Mouse (Mus musculus) E14TG2a.4 (cell line): ENCODE results near the gene Thsd7a.

Experiments used
- CTCF ChIP-seq: conservative IDR thresholded peaks from 2 replicates; pipeline ENCODE4 v1.5.1; 2014; ENCODE audit warnings: low read length
- NANOG ChIP-seq: IDR thresholded peaks from 2 replicates; pipeline ENCODE4 v1.6.1; 2014; ENCODE audit warnings: borderline replicate concordance, low read length, mixed read lengths
- POU5F1 ChIP-seq: IDR thresholded peaks from 2 replicates; pipeline ENCODE4 v1.6.1; 2014; ENCODE audit warnings: low read length, borderline replicate concordance

- TF ChIP-seq CTCF = no peak
- TF ChIP-seq NANOG = no peak
- TF ChIP-seq POU5F1 = no peak
Measured at GRCm38 (mm10) chr6:12550054-12550655, 199.1 kb downstream of the Thsd7a start.
